10 mouse cellular contexts compared by ENCODE assay signal in the genomic region with DNA sequence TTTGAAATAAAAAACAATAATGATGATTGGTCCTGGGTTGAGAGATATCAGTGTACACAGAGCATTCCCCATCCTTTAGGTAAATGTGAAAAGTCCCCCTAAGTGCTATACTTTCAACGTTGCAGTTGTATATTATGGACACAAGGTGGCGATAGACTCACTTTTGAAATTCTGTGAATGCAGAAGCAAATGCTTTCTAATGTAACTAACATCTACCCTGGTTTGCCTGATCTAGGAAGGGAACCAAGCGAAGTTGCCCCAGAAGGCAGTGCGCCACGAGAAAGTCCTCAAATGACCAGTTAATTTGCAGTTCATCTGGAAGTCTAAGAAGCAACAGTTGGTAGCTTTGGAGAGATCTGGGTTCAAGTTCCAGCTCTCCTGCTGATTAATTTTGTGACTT. TPM values are rescaled to one million over a fixed set of nuclear protein-coding genes. Genes with fewer than 3 reads are reported as not detected.
A peak's percentile ranks its signal among the peaks of the same experiment; 100 is the strongest.
DNase-seq lines count a peak whose midpoint lies in the region; ATAC-seq and TF ChIP-seq lines count a peak whose summit lies in the region.
"Had no signal": no experiment of that assay in that cellular context is flagged by ENCODE, and none has a peak within 500 bp of the region (broad histone marks: within the 10 kb centered on the region; RNA-seq: fewer than 3 reads in every experiment).

No protein-coding gene starts in this region.

- H3K4me2 ChIP-seq in hindbrain, embryonic 14.5 days (replicated peaks), result no peak overlapping the region
- H3K4me2 ChIP-seq in midbrain, embryonic 13.5 days (replicated peaks), result no peak overlapping the region
- H3K4me2 ChIP-seq: embryonic facial prominence, embryonic 12.5 days; neural tube, embryonic 13.5 days had no signal

- DNase-seq in hindbrain, embryonic 14.5 days (ENCODE audit: low spot score), result peak; percentile 71
- no peak for DNase-seq in hindbrain, embryonic 10.5 days (ENCODE audit: low spot score)
- peak; percentile 41 for DNase-seq in adipocyte (ENCODE audit: low spot score)
- DNase-seq in kidney, postnatal 36 days, result peak; percentile 16 to 31
- DNase-seq in urinary bladder, postnatal 4 days (ENCODE audit: low spot score in 2 of 2), result no peak
- DNase-seq in MN1 (ENCODE audit: low spot score), result no peak

- no peak for ATAC-seq in hindbrain, embryonic 14.5 days (ENCODE audit: low FRiP score)
- ATAC-seq in midbrain, embryonic 13.5 days, result no peak

- 44% methylated on average over 5 of the region's 5 CpGs for WGBS in hindbrain, embryonic 14.5 days
- WGBS in hindbrain, embryonic 10.5 days, result 40% methylated on average over 5 of the region's 5 CpGs
- 45% methylated on average over 5 of the region's 5 CpGs for WGBS in midbrain, embryonic 13.5 days

- H3K9me3 ChIP-seq in hindbrain, embryonic 14.5 days (ENCODE audit: control insufficient read depth, low read length), result no peaks in the 10 kb centered on the region
- no peaks in the 10 kb centered on the region for H3K9me3 ChIP-seq in hindbrain, embryonic 10.5 days
- H3K9me3 ChIP-seq in E14TG2a.4 (ENCODE audit: low read length), result no peaks in the 10 kb centered on the region; the same call in 1 of the 2 replicates
- H3K9me3 ChIP-seq in midbrain, embryonic 13.5 days, result no peaks in the 10 kb centered on the region
- H3K9me3 ChIP-seq: embryonic facial prominence, embryonic 12.5 days; neural tube, embryonic 13.5 days had no signal

- H3K4me1 ChIP-seq in hindbrain, embryonic 14.5 days (replicated peaks; ENCODE audit: control insufficient read depth, insufficient read depth, low read length), result no peaks in the 10 kb centered on the region
- H3K4me1 ChIP-seq in hindbrain, embryonic 10.5 days (replicated peaks), result peaks cover 7% of the 10 kb centered on the region
- H3K4me1 ChIP-seq in E14TG2a.4 (replicated peaks; ENCODE audit: low read depth, low read length), result no peaks in the 10 kb centered on the region
- H3K4me1 ChIP-seq in midbrain, embryonic 13.5 days (replicated peaks), result 0 out of 2 replicates have a peak, but pooled peaks cover 7% of the 10 kb centered on the region
- H3K4me1 ChIP-seq: embryonic facial prominence, embryonic 12.5 days had no signal

- peak; percentile 76 for TF ChIP-seq CTCF in E14TG2a.4 (conservative IDR thresholded peaks at IDR 0.05; ENCODE audit: low read length)

- H3K27ac ChIP-seq in hindbrain, embryonic 14.5 days, result no peak overlapping the region
- H3K27ac ChIP-seq in hindbrain, embryonic 10.5 days, result no peak overlapping the region
- no peak overlapping the region for H3K27ac ChIP-seq in midbrain, embryonic 13.5 days
- H3K27ac ChIP-seq: embryonic facial prominence, embryonic 12.5 days; neural tube, embryonic 13.5 days had no signal

- H3K9ac ChIP-seq in hindbrain, embryonic 14.5 days, result no peak overlapping the region
- H3K9ac ChIP-seq in midbrain, embryonic 13.5 days (replicated peaks), result no peak overlapping the region
- H3K9ac ChIP-seq: embryonic facial prominence, embryonic 12.5 days; neural tube, embryonic 13.5 days had no signal

- no peaks in the 10 kb centered on the region for H3K36me3 ChIP-seq in hindbrain, embryonic 14.5 days (replicated peaks; ENCODE audit: control insufficient read depth, insufficient read depth)
- no peaks in the 10 kb centered on the region for H3K36me3 ChIP-seq in hindbrain, embryonic 10.5 days
- no peaks in the 10 kb centered on the region for H3K36me3 ChIP-seq in E14TG2a.4 (ENCODE audit: insufficient read depth, low read length)
- no peaks in the 10 kb centered on the region for H3K36me3 ChIP-seq in midbrain, embryonic 13.5 days
- H3K36me3 ChIP-seq: embryonic facial prominence, embryonic 12.5 days; neural tube, embryonic 13.5 days had no signal

- no peak overlapping the region for H3K4me3 ChIP-seq in hindbrain, embryonic 14.5 days (replicated peaks; ENCODE audit: low read length)
- H3K4me3 ChIP-seq in hindbrain, embryonic 10.5 days, result no peak overlapping the region
- no peak overlapping the region for H3K4me3 ChIP-seq in E14TG2a.4 (replicated peaks; ENCODE audit: low read length)
- H3K4me3 ChIP-seq in midbrain, embryonic 13.5 days (replicated peaks), result no peak overlapping the region
- H3K4me3 ChIP-seq: embryonic facial prominence, embryonic 12.5 days; neural tube, embryonic 13.5 days had no signal

- no peaks in the 10 kb centered on the region for H3K27me3 ChIP-seq in hindbrain, embryonic 14.5 days (ENCODE audit: control insufficient read depth, insufficient read depth, low read length)
- no peaks in the 10 kb centered on the region for H3K27me3 ChIP-seq in hindbrain, embryonic 10.5 days (ENCODE audit: insufficient read depth, poor library complexity, severe bottlenecking)
- no peaks in the 10 kb centered on the region for H3K27me3 ChIP-seq in E14TG2a.4 (ENCODE audit: insufficient read depth, low read length)
- H3K27me3 ChIP-seq in midbrain, embryonic 13.5 days, result no peaks in the 10 kb centered on the region
- H3K27me3 ChIP-seq: embryonic facial prominence, embryonic 12.5 days had no signal

RNA-seq across cellular contexts. Expression of a gene that starts 18.8 kb away (rescaled TPM):
- not detected in 2 replicates for polyA plus RNA-seq in hindbrain, embryonic 14.5 days (2014; fragmentation: Nextera tagmentation; extraction: Ambion mirVana)
- not detected in 2 replicates for polyA plus RNA-seq in hindbrain, embryonic 10.5 days (2016; fragmentation: Nextera tagmentation; extraction: Ambion mirVana)
- not detected in 2 replicates for polyA plus RNA-seq in midbrain, embryonic 13.5 days (2015; fragmentation: Nextera tagmentation; extraction: Ambion mirVana)
- polyA plus RNA-seq: embryonic facial prominence, embryonic 12.5 days; neural tube, embryonic 13.5 days had no signal

RNA-seq across cellular contexts. Expression of a gene that starts 23.1 kb away (rescaled TPM):
- polyA plus RNA-seq in hindbrain, embryonic 14.5 days (2014; fragmentation: Nextera tagmentation; extraction: Ambion mirVana), result 1.3 and 2.3 TPM in 2 replicates
- 0.04 TPM in 1 of 2 replicates, not detected in the other for polyA plus RNA-seq in hindbrain, embryonic 10.5 days (2016; fragmentation: Nextera tagmentation; extraction: Ambion mirVana)
- polyA plus RNA-seq in midbrain, embryonic 13.5 days (2015; fragmentation: Nextera tagmentation; extraction: Ambion mirVana), result 0.32 and 0.50 TPM in 2 replicates

RNA-seq across cellular contexts. Expression of a gene that starts 57.7 kb away (rescaled TPM):
- polyA plus RNA-seq in hindbrain, embryonic 14.5 days (2014; fragmentation: Nextera tagmentation; extraction: Ambion mirVana), result not detected in 2 replicates
- not detected in 2 replicates for polyA plus RNA-seq in hindbrain, embryonic 10.5 days (2016; fragmentation: Nextera tagmentation; extraction: Ambion mirVana)
- polyA plus RNA-seq in midbrain, embryonic 13.5 days (2015; fragmentation: Nextera tagmentation; extraction: Ambion mirVana), result not detected in 2 replicates
- polyA plus RNA-seq: embryonic facial prominence, embryonic 12.5 days; neural tube, embryonic 13.5 days had no signal

Comparison
In these comparisons a context has a peak if more than half of its experiments do, and no peak if none do; other contexts are left out.
1. DNase-seq: peak in hindbrain, embryonic 14.5 days (single experiment), adipocyte (single experiment) and kidney, postnatal 36 days (2 of 2); none in hindbrain, embryonic 10.5 days (single experiment), urinary bladder, postnatal 4 days (0 of 2) and MN1 (single experiment).